Mouse (Mus musculus) ZHBTc4 (cell line): ENCODE measurements around the gene Otx1.

Source experiments
- DNase-seq: peaks from one replicate; pipeline ENCODE4 v3.0.0-alpha.2; 2011; ENCODE audit warnings: low read depth, low spot score

Gene Otx1

DNA sequence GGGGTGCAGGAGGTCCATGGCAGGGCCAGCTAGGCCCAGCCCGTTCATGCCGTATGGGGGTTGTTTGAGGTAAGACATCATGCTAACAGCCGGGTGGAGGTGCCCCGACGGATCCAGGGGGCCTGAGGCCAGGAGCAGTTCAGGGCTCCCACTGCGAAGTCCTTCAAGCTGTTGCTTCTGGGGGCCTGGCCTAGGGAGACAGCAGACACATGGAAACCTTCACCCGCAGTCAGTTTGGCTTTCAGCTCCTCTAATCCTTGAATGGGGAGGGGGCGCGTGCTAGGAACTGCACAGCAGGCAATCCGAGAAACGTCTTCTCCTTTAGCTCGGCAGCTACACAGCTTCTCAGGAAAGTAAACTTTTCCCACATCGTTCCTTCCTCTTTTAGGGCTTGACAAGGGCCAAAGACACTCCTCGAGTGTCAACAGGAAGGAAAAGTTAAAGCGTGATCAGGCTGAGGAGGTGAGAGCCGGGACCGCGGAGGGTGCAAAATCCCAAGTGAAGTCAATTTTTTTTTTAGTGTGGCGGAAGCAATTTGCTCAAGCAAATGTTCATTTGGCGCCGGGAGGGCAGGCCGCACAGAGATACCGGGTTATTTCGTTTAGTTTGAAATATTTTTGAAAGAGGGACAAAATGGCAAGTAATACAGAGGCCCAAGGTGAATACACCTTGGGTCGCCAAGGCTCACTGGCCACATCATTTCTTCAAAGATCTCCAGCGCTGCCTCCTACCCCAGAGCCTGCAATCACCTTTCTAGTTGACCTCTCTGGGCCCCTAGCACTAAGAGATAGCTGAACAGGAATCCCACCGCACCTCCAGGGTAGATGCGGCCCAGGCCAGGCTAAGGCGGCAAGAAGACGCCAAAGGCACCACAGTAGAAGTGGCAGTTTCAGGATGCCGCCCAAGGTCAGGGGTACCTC, 3.0 kb downstream of the Otx1 start:
- DNase-seq, result peak; percentile 51

- DNase-seq, result peak; percentile 60
These were observed 4.3 kb downstream of the Otx1 start for GRCm38 (mm10) chr11:21998141-21999047.

GRCm38 (mm10) chr11:21997561-21998140, 5.0 kb downstream of the Otx1 start:
- DNase-seq, result peak; percentile 49

GRCm38 (mm10) chr11:21996661-21997560, 5.8 kb downstream of the Otx1 start:
- DNase-seq, result peak; percentile 82

- DNase-seq, result no peak
These were observed 6.4 kb downstream of the Otx1 start for GRCm38 (mm10) chr11:21996325-21996647.

DNA sequence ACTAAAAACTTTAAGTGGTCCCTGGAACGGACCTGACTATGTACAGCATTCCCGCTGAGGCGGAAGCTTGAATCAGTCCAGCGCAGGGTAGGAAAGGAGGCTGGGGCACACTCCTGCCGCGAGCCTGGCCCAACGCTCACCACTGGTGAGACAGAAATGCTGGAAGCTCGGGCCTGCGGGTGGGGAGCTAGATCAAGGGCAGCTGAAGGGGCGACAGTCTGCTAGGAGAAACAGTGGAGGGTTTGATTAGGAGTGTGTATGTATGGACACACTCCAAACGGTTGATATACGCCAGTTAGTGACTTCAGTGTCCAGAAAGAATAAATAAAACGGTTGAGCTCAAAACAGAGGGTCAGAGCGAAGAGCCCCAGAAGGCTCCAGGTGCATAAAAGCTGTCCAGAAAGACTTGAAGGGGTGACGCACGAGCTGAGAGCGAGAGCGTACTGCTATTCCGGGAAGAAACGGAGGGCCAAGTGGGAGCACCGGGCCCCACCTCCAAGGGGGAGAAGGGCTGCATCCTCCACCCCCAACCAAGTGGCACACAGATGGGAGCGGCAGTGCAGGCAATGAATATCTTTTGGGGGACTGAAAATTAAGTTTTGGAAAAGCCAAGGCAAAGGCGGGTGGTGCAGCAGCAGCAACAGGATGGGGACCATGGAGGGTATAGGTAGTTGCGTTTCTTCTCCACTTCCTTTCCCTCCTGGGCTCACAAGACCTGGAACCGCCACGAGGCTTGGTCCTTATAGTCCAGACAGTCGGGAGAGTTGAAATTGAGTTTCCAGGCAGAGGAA, 7.0 kb downstream of the Otx1 start:
- DNase-seq, result peak; percentile 55

GRCm38 (mm10) chr11:21994377-21995370, 8.0 kb downstream of the Otx1 start:
- DNase-seq, result peak; percentile 45

DNA sequence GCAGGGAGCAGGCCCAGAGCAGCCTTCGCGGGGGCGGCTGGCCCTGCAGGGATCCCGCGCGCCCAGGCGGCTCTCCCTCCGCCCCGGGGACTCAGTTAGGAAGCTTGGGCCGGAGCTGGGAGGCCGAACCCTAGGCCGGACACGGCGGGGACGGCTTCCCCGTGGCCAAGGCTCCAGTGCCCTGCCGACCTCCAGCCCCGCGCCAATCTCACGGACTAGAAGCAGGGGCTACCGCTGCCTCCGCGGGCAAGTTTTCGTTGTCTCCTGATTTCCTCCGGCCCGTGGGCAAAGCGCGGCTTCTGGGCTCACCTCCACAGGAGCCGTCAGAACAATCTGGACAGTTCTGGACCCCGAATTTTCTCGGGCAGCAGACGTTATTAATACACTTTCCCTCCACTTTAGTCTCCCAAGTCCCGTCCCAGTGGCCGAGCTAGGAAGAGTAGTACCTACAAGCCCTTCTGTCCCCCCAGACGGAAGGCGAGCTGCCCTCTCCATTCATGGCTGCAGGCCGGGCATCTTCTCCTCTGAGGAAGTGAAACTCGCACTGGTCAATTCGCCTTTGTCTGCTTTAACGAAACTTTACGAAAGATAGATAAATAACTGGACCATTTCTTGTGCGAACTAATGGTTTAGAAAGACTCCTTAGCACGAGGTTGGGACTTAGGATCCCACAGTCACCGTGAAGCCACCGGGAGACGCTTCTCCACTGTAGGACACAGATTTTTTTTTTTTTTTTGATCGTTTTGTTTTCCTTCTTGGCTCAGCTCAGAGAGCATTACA, 8.9 kb downstream of the Otx1 start:
- peak; percentile 54 for DNase-seq

- DNase-seq, result peak; percentile 71
These were observed 9.7 kb downstream of the Otx1 start for GRCm38 (mm10) chr11:21992761-21993596.

DNA sequence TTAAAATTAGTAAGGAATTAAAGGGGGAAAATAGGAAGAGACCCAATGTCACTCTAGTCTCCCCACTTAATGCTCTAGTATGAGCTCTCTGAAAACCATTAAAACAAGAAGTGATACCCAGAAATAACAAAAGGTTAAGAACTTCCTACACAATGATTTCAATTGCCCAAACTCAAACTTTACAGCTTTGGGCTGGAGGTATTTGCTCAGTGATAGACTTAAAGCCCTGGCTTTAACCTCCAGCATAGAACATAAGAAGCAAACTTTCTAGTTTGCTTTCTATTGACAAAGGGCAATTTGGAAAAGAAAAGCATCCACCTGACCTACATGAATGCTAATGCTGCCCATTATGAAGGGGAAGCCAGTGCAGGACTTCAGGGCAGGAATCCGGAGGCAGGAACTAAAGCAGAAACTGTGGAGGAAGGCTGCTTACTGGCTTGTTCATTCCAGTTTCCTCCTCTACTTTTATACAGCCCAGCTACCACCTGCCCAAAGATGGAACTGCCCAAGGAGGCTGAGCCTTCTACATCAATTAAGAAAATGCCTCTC, 14.2 kb downstream of the Otx1 start:
- peak; percentile 89 for DNase-seq

DNA sequence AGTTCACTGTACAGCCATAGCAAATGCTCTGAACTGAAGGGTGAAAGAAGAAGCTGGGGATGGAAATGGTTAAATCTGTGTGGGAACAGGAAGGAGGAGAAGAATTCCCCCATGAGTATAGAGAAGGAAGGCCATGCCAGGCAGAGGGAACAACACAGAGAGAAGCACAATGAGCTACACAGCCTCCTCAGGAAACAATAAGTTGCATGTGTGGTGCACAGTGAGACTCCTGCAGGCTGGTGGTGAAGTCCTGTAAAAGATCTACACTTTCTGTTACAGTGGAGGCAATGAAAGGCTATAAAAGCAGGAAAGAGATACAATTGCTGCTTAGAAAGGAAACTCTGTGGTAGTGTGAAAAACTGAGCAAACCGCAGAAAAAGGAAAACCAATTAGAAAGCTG, 17.6 kb downstream of the Otx1 start:
- DNase-seq, result no peak

DNA sequence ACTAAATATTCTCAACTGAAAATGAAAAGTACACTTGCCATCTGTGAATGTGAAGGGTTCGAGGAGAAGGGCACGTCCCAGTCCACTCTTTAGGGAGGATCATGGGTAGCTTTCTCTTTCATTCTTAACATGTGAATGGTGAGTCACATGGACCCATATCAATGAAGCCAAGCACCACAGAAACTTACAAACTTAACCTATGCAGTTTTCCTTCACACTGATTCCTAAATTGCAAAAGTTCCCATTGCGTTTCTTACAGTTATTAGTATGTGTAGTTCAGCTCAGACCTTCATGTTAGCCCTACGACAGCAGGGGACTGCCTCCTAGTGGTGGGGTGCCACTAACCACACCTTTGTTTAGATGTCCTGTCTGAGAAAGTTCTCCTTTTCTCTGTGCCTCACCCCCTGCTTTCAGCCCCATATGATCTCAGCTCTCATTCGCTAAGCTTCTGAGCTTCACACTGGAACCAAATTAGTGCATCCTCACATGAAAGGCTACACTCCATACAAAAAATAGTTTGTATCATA, 28.6 kb downstream of the Otx1 start:
- peak; percentile 9 for DNase-seq

DNA sequence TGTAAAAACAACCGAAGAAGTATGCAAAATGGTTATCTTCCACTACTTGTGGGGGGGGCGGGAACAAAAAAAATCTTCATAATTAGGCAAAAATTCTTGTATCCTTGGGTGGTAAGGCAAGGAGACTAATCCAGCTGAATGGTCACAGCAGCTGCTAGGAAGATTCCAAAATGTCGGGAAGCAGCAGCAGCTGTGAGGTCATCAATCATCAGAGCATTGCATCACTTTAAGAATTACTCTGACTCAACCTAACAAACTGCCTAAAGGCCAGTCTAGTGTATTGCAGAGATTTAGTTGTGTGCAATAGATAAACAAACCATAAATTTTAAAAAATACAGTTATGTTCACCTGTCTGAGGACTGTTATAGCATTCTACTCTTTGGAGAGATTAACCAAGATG, 29.1 kb downstream of the Otx1 start:
- DNase-seq, result no peak

DNA sequence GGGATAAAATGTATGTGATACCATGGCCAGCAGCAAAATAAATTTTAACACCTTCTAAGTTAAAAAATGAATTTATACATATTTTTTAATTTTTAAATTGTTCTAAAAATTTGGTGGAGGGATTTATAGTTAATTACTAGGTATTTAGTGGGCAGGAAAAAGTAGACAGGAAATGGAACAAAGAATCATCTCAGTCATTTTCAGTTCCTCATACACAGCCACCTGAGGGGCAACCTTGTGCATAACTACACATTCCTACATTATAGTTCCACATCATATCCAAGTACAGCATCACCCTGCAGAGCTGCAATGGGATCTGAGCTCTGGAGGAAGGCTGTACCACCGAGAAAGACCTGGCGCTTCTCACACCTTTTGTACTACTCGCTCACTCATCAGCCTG, 33.8 kb downstream of the Otx1 start:
- DNase-seq, result no peak

DNA sequence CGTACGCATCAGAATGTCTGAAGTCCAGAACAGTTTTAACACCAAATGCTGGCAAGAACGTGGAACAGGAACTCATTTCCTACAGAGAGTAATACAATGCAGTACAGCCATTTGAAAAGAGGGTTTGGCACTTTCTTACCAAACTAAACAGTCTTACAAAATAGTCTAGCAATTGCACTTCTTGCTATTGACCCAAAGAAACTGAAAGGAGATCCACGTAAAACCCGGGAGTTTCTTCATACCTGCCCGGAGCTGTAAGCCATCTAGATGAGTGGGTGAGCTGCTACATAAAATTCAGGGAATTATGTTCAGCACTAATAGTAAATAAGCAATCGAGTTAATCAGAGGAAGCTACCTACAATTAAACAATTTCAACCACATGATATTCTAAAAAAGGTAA, 47.5 kb downstream of the Otx1 start:
- no peak for DNase-seq

DNA sequence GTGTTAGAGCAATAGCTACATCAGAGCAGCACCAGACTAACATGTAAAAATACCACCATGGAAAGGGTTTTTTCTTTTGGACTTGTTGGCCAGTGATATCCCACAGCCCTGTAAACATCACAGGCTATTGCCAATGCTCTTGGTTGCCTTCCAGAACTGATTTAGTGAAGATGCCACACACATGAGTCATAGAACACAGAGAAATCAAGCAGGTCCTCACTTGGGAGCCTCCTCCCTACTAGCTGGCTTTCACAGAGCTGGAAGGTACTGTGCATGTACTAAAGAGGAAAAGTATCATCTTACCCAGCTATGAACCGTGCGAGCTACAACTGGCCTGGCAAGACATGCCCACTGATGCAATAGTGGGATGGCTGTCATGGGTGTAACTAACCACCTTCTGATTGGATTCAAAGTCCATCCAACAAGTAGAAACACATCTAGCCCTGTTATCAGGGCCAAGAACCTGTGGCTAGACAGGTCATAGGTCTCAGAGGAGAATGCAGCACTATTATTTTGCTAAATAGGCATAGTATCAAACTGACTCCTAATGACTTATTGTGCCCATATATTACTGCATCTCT, 51.0 kb downstream of the Otx1 start:
- no peak for DNase-seq
